Mouse (Mus musculus): Measurements from ENCODE around the gene Sh3bgrl3. TPM values are rescaled to one million over a fixed set of nuclear protein-coding genes. Genes with fewer than 3 reads are reported as not detected.
A peak's percentile ranks its signal among the peaks of the same experiment; 100 is the strongest.

Gene Sh3bgrl3
- polyA plus RNA-seq, 1 experiment from 2014 or later, result 412 TPM

DNA sequence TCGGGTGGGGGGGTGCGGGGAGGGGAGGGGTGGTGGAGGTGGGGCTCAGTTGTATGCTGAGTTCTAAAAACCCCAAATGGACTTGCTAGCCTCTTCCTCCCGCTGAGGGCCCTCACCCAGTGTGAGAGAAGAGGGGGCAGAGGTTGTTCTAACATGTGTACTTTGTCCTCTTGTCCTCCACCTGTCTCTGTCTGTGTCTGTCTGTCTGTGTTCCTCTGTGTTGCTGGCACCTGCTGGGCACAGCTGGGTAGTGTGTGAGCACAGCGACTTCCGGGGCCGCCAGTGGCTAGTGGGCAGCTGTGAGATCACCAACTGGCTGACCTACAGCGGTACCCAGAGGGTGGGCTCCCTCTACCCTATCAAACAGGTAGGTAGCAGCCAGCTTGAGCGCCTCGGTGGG lies 39.6 kb downstream of the Sh3bgrl3 start:
- no peaks in the 10 kb centered on the region for H3K4me1 ChIP-seq

DNA sequence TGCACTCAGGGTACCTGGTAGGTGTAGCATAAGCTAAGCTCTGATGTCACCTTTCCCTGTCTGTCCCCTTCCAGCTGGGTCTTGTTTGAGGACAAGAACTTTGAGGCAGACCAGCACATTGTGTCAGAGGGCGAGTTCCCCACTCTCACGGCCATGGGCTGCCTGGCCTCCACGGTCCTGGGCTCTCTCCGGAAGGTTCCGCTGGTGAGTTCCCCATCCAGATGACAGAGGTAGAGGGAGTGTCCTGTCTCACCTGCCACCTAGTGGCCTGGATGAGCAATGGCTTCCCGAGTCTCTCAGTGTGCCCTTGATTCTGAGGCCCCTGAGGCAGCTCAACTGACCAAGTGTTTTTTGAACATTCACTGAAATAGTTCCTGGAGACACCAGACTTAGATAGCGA lies 41.2 kb downstream of the Sh3bgrl3 start:
- Histone ChIP-seq H3K27ac (no peak overlapping the region), H3K4me3 (replicated peaks) (no peak overlapping the region), H3K9me3 (replicated peaks) (no peaks in the 10 kb centered on the region), H3K9ac (no peak overlapping the region), H3K4me2 (peak overlapping the region; percentile 29; the same call in 1 of the 2 replicates), H3K4me1 (peaks cover 2% of the 10 kb centered on the region), H3K36me3 (no peaks in the 10 kb centered on the region), H3K27me3 (peaks cover 8% of the 10 kb centered on the region)
- peak; percentile 64; the same call in 1 of the 2 replicates for ATAC-seq (replicated peaks; ENCODE audit: low FRiP score)
- WGBS, result 33% methylated on average over 7 of the region's 7 CpGs

More for the DNA sequence above, 39.6 kb downstream of the Sh3bgrl3 start:
- Histone ChIP-seq H3K4me2 (no peak overlapping the region), H3K27ac (no peak overlapping the region), H3K9ac (no peak overlapping the region), H3K27me3 (no peaks in the 10 kb centered on the region), H3K4me3 (replicated peaks) (no peak overlapping the region), H3K36me3 (no peaks in the 10 kb centered on the region), H3K9me3 (replicated peaks) (no peaks in the 10 kb centered on the region)
- ATAC-seq (replicated peaks; ENCODE audit: low FRiP score), result no peak
- 83% methylated on average over 9 of the region's 9 CpGs for WGBS

GRCm38 (mm10) chr4:134084999-134085398 lies 43.6 kb downstream of the Sh3bgrl3 start:
- Histone ChIP-seq H3K27ac (no peak overlapping the region), H3K27me3 (peaks cover 26% of the 10 kb centered on the region), H3K4me2 (no peak overlapping the region), H3K4me1 (peaks cover 15% of the 10 kb centered on the region), H3K4me3 (replicated peaks) (no peak overlapping the region), H3K36me3 (no peaks in the 10 kb centered on the region), H3K9ac (no peak overlapping the region), H3K9me3 (replicated peaks) (no peaks in the 10 kb centered on the region)
- 88% methylated on average over 4 of the region's 4 CpGs for whole genome bisulfite sequencing
- ATAC-seq (replicated peaks; ENCODE audit: low FRiP score), result no peak

- Histone ChIP-seq H3K27ac (no peak overlapping the region), H3K36me3 (no peaks in the 10 kb centered on the region), H3K9ac (peak overlapping the region; percentile 42; the same call in 1 of the 2 replicates), H3K4me3 (replicated peaks) (peak overlapping the region; percentile 55), H3K4me2 (peak overlapping the region; percentile 92), H3K9me3 (replicated peaks) (no peaks in the 10 kb centered on the region), H3K27me3 (peaks cover 28% of the 10 kb centered on the region), H3K4me1 (peaks cover 20% of the 10 kb centered on the region)
- ATAC-seq (replicated peaks; ENCODE audit: low FRiP score), result no peak
- WGBS, result 16% methylated on average over 7 of the region's 7 CpGs
Measured at GRCm38 (mm10) chr4:134082460-134082859, 46.1 kb downstream of the Sh3bgrl3 start.

DNA sequence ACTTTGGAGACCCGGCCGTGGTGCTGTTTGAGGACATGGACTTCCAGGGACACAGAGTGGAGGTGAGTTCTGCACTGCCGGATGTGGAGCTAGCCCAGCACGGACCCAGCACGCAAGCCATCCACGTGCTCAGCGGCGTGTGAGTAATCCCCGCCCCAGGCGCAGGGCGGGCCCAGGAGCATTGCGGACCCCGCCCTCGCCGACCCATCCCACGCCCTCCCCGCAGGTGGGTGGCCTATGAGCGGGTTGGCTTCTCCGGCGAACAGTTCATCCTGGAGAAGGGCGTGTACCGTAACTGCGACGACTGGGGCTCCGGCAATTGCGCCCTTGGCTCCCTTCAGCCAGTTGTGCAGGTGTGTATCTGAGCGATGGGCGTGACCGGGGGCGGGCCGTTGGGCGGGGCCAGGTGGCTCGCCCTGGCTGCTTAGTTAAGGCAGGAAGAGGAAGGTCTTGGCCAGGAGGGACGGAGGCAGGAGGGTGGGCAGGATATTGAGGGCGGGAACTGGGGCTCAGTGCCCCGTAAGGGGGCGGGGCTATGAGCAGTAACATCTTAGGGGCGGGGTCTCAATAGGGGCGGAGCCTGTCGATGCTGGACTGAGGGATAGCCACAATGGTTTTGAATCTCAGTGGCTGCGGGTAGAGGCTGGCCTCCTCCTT lies 46.7 kb downstream of the Sh3bgrl3 start:
- WGBS, result under 1% methylated on average over 41 of the region's 41 CpGs
- Histone ChIP-seq H3K9ac (peak overlapping the region; percentile 42; the same call in 1 of the 2 replicates), H3K36me3 (no peaks in the 10 kb centered on the region), H3K9me3 (replicated peaks) (no peaks in the 10 kb centered on the region), H3K27ac (0 out of 2 replicates have a peak overlapping the region, but pooled peaks have one; percentile 22), H3K4me1 (peaks cover 20% of the 10 kb centered on the region), H3K27me3 (peaks cover 28% of the 10 kb centered on the region), H3K4me3 (replicated peaks) (peak overlapping the region; percentile 55), H3K4me2 (peak overlapping the region; percentile 92)
- ATAC-seq (replicated peaks; ENCODE audit: low FRiP score), result peak; percentile 92

GRCm38 (mm10) chr4:134080674-134081073 lies 47.9 kb downstream of the Sh3bgrl3 start:
- 81% methylated on average over 4 of the region's 4 CpGs for WGBS

GRCm38 (mm10) chr4:134078694-134079093 lies 49.9 kb downstream of the Sh3bgrl3 start:
- ATAC-seq (replicated peaks; ENCODE audit: low FRiP score), result peak; percentile 33; the same call in 1 of the 2 replicates
- no peak overlapping the region for H3K4me2 ChIP-seq
- WGBS, result 13% methylated on average over 3 of the region's 3 CpGs

More at GRCm38 (mm10) chr4:134080674-134081073, 47.9 kb downstream of the Sh3bgrl3 start:
- Histone ChIP-seq H3K27ac (no peak overlapping the region), H3K4me1 (peaks cover 20% of the 10 kb centered on the region), H3K27me3 (peaks cover 28% of the 10 kb centered on the region), H3K9ac (no peak overlapping the region), H3K36me3 (no peaks in the 10 kb centered on the region), H3K9me3 (replicated peaks) (no peaks in the 10 kb centered on the region), H3K4me2 (no peak overlapping the region), H3K4me3 (replicated peaks) (no peak overlapping the region)
- no peak for ATAC-seq (replicated peaks; ENCODE audit: low FRiP score)

More at GRCm38 (mm10) chr4:134078694-134079093, 49.9 kb downstream of the Sh3bgrl3 start:
- Histone ChIP-seq H3K4me3 (replicated peaks) (no peak overlapping the region), H3K36me3 (no peaks in the 10 kb centered on the region), H3K27ac (no peak overlapping the region), H3K4me1 (peaks cover 20% of the 10 kb centered on the region), H3K9me3 (replicated peaks) (no peaks in the 10 kb centered on the region), H3K9ac (no peak overlapping the region), H3K27me3 (peaks cover 28% of the 10 kb centered on the region)

Other genes starting within 250 kb of the Sh3bgrl3 start
- 44.5 and 47.5 TPM in 2 replicates for gene Rps6ka1, start 241.0 kb downstream of the Sh3bgrl3 start, polyA plus RNA-seq (2015; fragmentation: Nextera tagmentation; extraction: Ambion mirVana)
- gene Hmgn2, start 160.1 kb downstream of the Sh3bgrl3 start, polyA plus RNA-seq (2015; fragmentation: Nextera tagmentation; extraction: Ambion mirVana), result 2,667 and 2,783 TPM in 2 replicates
- 47.4 and 48.4 TPM in 2 replicates for gene Dhdds, start 127.9 kb downstream of the Sh3bgrl3 start, polyA plus RNA-seq (2015; fragmentation: Nextera tagmentation; extraction: Ambion mirVana)
- 0.17 and 0.18 TPM in 2 replicates for gene Lin28a, start 109.9 kb downstream of the Sh3bgrl3 start, polyA plus RNA-seq (2015; fragmentation: Nextera tagmentation; extraction: Ambion mirVana)
- gene Zfp683, start 75.0 kb downstream of the Sh3bgrl3 start, polyA plus RNA-seq (2015; fragmentation: Nextera tagmentation; extraction: Ambion mirVana), result not detected in 2 replicates
- 3.9 and 4.4 TPM in 2 replicates for gene Crybg2, start 68.0 kb downstream of the Sh3bgrl3 start, polyA plus RNA-seq (2015; fragmentation: Nextera tagmentation; extraction: Ambion mirVana)
- 12.0 and 12.2 TPM in 2 replicates for gene Cd52, start 33.7 kb downstream of the Sh3bgrl3 start, polyA plus RNA-seq (2015; fragmentation: Nextera tagmentation; extraction: Ambion mirVana)
- gene Ubxn11, start 26.2 kb downstream of the Sh3bgrl3 start, polyA plus RNA-seq (2015; fragmentation: Nextera tagmentation; extraction: Ambion mirVana), result 10.5 and 11.1 TPM in 2 replicates
- 106 and 125 TPM in 2 replicates for gene Cep85, start 58.3 kb upstream of the Sh3bgrl3 start, polyA plus RNA-seq (2015; fragmentation: Nextera tagmentation; extraction: Ambion mirVana)
- 0.24 and 0.30 TPM in 2 replicates for gene Gm7534, start 74.2 kb upstream of the Sh3bgrl3 start, polyA plus RNA-seq (2015; fragmentation: Nextera tagmentation; extraction: Ambion mirVana)
- gene Catsper4, start 98.6 kb upstream of the Sh3bgrl3 start, polyA plus RNA-seq (2015; fragmentation: Nextera tagmentation; extraction: Ambion mirVana), result 0.30 and 0.55 TPM in 2 replicates
- gene Cnksr1, start 109.6 kb upstream of the Sh3bgrl3 start, polyA plus RNA-seq (2015; fragmentation: Nextera tagmentation; extraction: Ambion mirVana), result 7.3 and 8.3 TPM in 2 replicates
- gene E130218I03Rik, start 114.9 kb upstream of the Sh3bgrl3 start, polyA plus RNA-seq (2015; fragmentation: Nextera tagmentation; extraction: Ambion mirVana), result 0.26 and 0.68 TPM in 2 replicates
- 15.6 and 15.8 TPM in 2 replicates for gene Zfp593, start 116.8 kb upstream of the Sh3bgrl3 start, polyA plus RNA-seq (2015; fragmentation: Nextera tagmentation; extraction: Ambion mirVana)
- not detected in 2 replicates for gene Gm30191, start 118.1 kb upstream of the Sh3bgrl3 start, polyA plus RNA-seq (2015; fragmentation: Nextera tagmentation; extraction: Ambion mirVana)
- gene Grrp1, start 125.3 kb upstream of the Sh3bgrl3 start, polyA plus RNA-seq (2015; fragmentation: Nextera tagmentation; extraction: Ambion mirVana), result 10.6 and 12.1 TPM in 2 replicates
- gene Pdik1l, start 159.1 kb upstream of the Sh3bgrl3 start, polyA plus RNA-seq (2015; fragmentation: Nextera tagmentation; extraction: Ambion mirVana), result 21.6 TPM in 2 replicates
- 3.7 and 4.4 TPM in 2 replicates for gene Trim63, start 186.3 kb upstream of the Sh3bgrl3 start, polyA plus RNA-seq (2015; fragmentation: Nextera tagmentation; extraction: Ambion mirVana)
- 0.73 and 1.1 TPM in 2 replicates for gene Slc30a2, start 214.4 kb upstream of the Sh3bgrl3 start, polyA plus RNA-seq (2015; fragmentation: Nextera tagmentation; extraction: Ambion mirVana)